Mouse (Mus musculus) heart, postnatal 4 days (tissue): ENCODE results near the gene Adamtsl1. TPM values are rescaled to one million over a fixed set of nuclear protein-coding genes. Genes with fewer than 3 reads are reported as not detected.

Source experiments
- DNase-seq: peaks from one replicate; pipeline ENCODE4 v3.0.0; 2021
- total RNA-seq, 2 experiments: library from RNA; stranded (reverse); gene quantifications; 2 replicates each; pipeline ENCODE4 v1.2.3; 2021

Gene Adamtsl1
- total RNA-seq, 2 experiments from 2014 or later = 7.7 TPM

DNA sequence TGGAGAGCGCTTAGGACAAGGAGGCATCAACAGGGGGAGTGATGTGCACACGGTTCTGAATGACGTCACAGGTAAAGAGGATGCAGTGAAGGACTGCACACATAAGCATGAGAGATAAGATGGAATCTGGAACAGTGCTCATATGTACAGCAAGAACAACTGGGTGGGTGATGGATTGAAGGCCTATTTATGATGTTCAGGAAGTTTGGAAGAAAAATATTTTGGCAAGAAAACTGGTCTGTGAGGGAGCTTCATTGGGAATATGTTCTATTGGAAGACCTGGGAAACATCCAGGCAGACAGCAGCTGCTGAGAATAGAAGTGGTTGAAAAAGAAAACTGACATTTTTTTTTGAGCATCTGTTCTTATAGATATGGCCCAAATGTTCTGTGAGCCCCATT lies 300.4 kb downstream of the Adamtsl1 start:
- no peak for DNase-seq

DNA sequence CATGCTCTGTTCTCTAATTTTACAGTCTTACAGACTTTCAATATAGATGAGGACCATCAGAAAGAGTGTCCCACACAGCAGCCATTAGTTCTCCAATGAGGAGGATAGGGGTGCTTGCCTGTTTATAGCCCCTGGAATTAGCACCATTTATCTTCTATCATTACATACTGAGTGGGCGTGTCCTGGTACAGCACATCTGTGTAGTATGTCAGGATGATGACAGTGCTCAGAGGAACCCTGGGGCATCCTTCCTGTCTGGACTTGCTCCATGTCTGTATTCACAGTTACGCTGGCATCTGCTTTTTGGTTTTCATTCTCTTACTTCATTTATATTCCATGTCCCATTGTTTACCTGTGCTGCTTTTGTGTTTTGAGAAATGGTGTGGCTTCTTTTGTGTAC lies 304.5 kb downstream of the Adamtsl1 start:
- DNase-seq = no peak

DNA sequence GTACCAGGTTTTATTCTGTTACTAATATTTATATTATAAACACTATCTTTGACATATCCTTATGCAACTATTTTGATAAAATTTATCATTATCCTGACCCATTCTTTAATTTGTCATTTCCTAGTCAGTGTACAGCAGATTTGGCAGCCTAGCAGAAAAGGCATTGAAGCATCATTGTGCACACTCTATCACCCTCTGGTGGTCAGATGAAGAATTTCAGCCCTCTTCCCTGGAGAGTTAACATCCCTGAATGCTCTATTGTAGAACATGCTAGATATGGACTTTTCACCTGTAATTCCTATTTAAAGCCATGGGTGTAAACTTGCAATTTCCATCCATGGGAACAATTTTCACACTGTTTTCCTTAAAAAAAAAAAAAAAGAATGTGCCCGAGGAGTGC lies 305.2 kb downstream of the Adamtsl1 start:
- peak; percentile 51 for DNase-seq

DNA sequence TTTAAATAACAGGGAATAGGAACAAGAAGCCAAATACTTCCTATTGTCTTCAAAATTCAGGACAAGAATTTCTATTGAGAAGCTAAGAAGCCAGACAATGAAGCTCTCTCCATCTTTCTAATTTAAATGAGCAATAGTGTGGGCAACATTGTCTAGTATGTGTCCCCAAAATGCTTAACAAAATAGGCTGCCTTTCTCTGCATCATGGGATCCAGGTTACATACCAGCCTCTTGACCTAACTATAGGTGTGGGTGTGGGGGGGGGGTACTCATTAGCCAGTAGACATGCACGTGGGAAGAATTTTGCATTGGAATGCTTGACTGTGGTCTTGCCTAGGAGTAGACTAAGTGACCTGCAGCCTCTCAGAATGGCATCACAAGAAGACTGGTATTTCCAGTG lies 305.9 kb downstream of the Adamtsl1 start:
- DNase-seq = no peak

DNA sequence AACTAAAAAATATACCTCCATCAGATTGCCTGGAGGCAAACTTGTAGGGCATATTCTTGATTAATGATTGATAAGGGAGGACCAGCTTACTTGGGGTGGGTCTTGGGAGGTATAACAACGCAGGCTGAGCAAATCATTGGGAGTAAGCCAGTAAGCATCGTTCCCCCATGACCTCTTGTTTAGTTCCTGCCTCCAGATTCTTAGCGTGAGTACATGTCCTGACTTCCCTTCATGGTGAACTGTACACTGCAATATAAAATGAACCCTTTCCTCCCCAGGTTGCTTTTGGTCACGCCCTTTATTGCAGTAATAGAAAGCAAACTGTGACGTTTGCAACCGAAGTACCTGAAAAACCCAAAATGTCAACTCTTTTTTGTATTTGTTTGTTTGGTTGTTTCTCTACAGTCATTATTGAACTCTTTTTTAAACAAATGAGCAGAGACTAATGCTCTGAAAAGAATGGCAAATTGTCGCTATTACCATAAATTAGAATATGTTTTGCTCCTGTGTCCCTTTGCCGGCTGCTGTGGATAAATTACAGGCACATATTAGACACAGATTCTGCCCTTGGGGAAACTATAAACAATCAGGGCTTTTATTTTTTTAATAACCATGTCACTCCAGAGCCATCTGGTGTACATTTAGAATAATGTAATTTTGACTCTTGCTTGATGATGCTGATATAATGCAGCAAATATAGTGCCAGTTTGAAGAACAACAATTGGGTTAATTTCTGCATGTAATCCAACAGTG lies 310.2 kb downstream of the Adamtsl1 start:
- DNase-seq = no peak

DNA sequence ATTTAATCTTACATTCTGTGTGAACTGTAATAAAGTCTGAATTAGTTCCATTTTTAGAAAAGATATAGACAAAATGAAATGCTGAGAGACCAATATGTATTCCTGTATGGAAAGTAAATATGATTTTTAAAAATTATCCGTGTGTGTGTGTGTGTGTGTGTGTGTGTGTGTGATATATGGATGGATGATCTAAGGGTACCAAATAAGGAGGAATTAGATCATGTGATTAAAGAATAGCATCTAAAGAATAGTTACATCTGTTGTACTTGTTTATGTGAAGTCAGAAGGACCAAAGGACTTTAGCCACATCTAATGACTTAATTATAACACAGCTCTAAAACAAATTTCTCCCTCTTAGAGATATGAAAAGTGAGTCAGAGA lies 310.7 kb downstream of the Adamtsl1 start:
- no peak for DNase-seq

DNA sequence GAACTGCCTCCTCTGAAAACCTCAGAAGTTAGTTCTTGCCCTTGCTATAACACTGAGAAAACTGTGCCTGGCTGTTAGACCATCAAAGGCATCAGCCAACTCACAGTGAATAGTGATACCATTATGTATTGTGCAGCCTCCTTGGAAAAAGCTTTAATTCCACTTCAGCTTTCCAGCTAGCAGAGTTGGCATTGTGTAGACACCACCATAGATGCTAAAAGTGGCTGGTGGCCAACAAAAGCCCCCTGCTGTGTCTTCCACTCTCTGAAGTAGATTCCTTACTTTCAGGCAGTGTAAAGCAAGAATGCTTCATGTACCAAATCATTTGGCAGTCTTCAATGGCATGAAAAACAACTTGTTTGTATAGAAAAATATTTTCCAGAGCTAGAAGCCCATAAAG lies 323.1 kb downstream of the Adamtsl1 start:
- no peak for DNase-seq

DNA sequence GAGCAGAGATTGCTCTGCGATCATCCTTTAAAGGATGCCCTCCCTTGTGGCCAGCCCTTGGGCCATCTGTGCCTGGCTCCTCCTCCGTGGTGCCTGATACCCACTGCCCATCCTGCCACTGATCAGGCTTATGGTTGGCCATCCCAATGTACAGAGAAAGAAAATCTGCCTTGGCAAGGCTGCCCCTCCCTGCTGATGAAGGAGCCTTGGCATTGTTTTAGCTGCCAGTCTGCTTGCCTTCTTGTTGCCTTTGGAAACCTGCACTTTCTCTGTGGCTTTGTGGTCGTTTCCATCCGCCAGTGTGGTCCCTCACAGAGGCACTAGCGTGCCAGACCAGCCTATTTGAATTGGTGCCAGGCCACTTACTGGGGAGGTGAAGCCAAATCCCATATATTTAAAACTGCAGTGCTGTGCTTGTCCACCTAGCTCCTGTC lies 323.6 kb downstream of the Adamtsl1 start:
- peak; percentile 16 for DNase-seq

DNA sequence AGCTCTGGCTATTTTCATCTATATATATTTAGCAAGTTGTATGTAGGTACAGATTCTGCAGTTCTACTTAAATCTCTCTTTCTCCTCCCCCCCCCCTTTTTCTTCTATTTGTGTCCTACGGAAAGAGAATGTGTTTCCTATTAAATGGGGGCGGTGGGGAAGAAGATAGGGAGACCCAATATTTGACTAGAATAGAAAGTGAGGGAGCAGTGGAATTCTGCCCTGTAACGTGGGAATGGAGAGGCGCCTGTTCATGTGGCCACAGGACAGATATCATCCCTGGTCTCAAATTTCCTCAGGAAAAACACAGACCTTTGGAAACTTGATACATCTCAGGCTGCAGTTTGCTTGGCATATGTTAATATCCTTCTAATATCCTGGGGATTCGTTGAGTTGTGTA lies 324.1 kb downstream of the Adamtsl1 start:
- DNase-seq = no peak

DNA sequence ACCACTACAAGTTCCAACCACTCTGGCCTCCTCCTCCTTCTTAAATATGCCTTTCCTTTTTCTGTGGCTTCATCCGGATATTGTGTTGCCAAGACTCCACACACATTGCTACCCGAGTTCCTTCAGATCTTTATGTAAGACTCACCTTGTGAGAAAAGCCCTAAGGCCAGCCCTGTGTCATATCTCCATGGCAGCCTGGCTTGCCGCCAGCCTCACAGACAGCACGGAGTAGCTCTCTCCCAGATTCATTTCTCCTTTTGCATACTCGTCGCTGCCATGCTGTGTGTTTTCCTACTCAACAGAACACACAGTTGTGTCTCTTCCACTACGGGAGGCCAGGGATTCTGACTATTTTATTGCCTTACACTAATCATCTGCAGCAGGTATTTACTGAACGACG lies 328.1 kb downstream of the Adamtsl1 start:
- peak; percentile 18 for DNase-seq

DNA sequence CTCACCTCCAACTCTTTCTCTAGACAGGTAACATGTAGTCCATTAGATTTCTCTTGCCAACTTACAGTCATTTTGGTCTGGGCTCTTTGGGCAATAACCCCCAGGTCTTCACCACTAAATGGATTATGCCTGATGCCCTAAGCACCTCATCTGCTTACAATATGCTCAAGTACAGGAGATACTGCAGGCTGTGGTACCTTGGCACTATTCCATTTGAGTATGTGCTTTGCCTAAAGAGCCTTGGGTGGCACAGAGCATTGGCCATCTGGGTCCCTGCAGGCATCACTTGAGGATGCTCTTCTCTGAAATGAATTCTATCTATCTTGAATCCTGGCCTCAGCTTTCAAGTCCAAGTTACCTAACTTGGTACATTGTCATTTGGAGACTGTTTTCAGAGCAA lies 330.4 kb downstream of the Adamtsl1 start:
- DNase-seq = no peak

DNA sequence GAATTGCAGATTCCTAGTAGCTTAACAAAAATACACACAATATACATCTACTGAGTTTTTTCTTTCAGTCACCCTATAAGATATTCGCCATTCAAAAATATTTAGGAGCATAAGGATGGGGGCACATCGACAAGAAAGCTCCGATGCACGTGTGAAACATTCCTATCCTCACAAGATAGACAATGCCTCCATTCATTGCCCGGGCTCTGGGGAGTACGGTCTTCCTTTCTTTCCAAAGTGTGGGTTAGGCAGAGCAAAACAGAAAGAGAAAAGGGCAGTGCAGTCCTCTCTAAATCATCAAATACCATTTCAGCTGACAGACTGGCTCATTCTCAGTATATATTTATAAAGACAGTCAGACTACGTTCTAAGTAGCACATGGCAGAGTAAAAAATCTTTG lies 332.0 kb downstream of the Adamtsl1 start:
- DNase-seq = no peak

DNA sequence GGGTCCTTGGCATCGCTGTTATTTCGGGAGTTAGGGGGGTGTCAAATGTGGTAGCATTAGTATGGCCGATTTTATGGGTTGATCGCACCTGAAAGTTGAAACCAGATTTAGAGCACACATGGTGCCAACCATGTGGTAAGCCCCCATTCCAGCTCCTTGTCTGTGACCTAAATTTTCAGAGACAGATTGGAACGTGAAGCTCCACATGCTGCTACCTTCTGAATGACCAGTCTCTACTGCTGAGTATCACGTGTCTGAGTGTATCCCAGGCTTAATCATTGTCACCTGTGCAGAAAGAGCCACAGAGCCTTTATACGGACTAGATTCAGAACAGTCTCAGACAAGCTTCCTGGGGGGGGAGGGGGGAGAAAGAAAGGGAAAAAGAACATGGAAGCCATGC lies 339.4 kb downstream of the Adamtsl1 start:
- DNase-seq = no peak

DNA sequence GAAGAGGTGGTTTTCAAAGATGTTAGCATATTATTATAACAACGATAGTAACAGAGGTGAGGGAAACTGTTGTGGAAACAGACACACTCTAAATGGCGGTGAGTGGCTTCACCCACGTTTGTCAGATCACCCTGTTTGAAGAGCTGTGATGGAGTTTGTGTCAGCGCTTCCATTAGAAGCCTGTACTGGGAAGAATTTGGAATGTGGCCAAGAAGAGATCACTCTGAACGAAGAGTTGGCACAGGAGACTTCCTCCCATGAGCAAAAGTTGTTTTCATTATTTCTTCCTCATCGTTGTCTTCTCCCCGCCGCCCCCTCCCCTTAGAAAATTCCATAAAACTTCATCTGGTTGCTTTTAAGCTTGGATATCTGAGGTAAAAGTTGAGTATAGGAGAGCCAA lies 340.5 kb downstream of the Adamtsl1 start:
- DNase-seq = peak; percentile 5

DNA sequence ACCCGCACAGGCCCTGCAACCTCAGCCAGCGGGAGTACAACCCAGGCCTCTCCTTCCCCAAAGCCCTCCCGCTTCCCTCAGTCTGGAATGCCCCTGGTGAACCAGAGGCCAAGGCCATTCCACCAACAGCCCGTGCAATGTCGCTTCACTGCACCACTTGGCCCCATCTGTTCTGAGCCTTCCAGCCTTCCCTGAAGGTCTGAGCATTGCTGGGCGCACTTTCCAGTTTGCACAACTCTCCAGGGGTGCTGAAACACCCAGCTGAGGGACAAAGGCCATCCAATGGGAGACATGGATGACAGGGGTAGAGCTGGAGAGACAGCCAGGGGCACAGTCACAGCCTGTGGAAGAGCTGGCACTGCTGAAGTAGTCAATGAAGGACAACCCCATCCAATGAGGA lies 365.4 kb downstream of the Adamtsl1 start:
- no peak for DNase-seq

DNA sequence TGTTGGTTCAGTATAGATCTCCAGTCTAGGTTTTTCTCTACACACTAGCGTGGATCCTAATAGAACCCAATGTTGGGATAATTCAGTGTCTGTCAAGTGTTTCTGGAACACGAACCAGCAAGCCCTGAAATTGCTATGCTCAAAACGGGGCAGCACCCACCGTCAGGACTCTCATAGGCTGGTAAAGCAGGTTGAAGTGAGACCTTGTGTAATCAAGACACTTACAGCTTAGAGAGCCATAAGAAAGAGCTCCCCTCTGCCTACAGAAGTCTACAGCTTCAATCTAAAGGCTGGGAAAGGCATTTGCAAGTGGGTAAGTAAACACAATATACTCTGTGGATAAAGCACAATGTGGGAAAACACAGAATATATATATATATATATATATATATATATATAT lies 367.3 kb downstream of the Adamtsl1 start:
- DNase-seq = no peak

DNA sequence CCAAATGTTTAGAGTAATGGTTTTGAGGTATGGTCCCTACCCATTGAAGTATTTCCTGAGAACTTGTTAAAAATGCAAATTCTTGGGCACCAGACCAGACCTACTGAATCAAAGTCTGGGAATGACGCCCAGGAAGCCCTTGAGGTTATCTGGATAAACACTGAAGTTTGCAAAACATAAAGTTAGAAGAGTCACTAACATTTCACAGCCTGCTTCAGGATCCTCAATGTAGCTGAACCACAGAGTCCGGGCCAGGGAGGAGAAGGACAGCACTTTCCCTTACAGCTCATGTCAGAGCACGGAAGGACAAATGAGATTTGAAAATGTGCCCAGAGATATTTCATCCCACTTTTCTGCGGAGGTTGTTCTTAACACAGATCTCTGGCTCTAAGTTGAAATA lies 370.1 kb downstream of the Adamtsl1 start:
- no peak for DNase-seq

DNA sequence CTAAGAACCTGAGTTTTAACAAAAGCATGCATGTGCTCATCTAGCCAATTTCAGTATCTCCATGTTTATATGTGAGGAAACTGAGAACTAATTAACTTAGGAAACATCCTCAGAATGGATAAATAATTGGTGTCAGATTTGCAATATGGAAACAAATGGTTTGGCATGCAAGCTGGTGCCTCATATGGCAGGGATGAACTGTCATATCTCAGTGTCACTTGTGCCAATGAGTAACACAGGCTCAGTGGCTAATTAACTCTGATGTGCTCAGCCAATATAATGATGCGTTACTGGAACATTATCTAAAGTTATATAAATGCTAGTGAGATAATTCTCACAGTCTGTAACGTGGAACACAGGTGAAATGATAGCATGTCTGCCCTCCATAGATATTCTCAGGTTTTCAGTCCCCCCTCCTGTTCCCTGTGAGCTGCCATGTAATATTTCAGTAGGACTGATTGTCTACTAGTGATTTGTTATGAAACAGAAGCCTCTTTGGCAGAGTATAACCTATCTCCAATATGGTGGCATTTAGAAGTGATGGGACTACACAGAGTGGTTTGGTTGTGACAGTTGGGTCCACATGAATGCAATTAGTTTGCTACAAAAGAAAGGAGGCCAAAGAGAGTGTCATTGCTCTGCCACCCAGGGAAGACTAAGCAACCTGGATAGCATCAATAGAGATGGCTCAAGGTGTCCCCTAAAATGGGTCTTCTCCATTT lies 376.1 kb downstream of the Adamtsl1 start:
- no peak for DNase-seq

DNA sequence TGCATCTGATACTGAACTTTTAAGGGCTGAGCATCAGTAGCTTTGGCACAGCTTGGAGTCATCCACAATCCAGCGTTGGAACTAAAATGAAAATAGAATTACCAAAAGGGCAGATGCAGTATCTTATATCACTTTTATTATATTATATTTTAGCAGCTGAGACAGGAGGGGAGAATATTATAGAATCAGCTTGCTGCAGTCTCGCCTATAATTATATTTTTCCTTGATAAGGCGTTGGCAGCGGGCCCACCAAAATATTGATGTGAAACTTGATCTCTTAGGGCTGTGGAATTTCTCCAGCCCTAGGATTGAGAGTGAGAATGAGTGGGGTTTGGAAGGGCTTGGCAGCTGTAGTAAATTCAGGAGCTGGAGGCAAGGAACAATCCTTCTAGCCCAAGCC lies 387.3 kb downstream of the Adamtsl1 start:
- DNase-seq = peak; percentile 31

DNA sequence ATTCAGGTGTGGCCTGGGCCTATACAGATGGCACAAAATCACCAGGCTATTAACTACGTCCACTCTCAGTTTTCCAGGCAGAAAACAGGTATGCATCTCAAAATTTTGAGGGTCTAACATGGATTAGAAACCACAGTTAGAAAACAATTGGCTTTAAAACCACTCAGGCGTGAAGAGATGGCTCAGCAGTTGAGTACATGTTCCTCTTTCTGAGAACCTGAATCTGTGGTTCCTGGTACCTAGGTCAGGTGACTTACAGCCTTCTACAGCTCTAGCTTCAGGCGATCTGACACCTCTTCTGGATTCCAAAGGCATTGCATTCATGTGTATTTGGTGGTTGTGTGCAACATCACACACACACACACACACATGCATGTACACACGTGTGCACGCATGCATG lies 390.2 kb downstream of the Adamtsl1 start:
- no peak for DNase-seq

DNA sequence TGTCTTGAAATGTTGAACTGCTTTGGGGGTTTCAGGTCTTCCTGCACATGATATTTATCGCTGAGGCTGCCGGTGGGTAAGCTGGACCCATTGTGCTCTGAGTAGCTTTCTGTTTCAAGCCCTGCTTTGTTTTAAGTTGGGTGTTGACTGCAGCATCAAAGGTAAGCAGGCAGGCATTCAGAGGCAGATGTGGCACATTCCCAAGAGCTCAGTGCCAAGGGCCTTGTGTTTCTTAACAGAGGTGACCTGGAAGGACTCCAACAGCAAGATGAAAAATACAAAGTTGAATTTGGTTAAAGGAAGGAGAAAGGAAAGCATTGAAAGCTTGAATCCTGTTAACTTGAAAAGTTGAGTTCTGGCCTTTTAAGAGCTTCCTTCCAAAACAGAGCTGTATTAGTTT lies 402.1 kb downstream of the Adamtsl1 start:
- peak; percentile 35 for DNase-seq

DNA sequence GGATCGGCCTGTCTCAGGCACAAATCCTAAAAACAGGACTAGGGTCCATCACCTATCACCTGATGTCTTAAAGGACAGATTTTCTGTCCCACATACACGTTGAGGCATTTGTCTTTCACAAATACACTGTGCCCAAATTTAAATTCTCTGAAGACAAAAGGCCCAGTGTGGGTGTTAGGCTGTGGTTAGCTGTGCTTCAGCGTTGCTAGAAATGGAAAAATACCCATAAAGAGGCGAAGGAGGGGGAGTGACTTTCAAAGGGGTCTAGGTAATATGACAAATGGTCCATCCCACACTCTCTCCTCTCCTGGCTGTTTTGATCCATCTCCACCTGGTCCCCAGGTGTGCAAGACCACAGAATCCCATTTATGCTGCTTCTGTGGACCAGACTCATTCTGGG lies 404.4 kb downstream of the Adamtsl1 start:
- DNase-seq = no peak

DNA sequence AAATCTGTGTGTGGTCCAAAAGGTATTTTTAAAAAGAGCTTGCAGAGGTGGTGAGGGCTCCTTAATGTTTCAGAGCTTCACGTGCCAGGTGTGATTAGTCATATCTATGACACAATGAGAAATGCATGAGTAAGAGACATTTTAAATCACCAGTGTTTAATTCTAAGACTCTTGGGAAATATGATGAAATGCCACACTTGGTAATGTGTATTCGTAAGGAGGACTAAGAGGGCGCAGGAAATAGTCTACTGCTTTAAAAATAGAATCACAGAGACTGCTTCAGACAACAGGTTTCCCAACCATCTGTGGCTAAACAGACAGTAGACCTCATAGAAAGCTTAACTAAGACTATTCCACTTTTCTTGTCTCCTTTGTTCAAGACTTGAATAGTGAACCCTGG lies 406.5 kb downstream of the Adamtsl1 start:
- no peak for DNase-seq

DNA sequence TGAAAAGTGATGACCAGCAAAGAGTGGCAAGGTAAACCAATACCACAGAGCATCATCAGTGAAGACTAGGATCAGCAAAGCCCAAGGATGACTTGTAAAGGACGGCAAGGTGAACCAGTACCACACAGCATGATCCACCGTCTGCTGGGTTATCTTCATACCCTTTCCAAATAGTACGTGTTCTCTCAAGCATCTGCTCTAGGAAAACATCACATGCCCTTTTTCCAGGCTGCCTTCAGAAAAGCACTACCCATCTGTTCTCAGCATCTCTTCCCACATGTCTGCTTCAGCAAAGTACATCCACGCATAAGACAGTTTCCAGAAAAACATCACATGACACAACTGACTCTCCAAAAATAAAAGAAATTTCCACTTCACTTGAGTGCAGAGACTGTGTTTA lies 408.8 kb downstream of the Adamtsl1 start:
- DNase-seq = no peak
